Mouse (Mus musculus) forebrain, embryonic 14.5 days (tissue): ENCODE measurements around the gene Sft2d2. TPM values are rescaled to one million over a fixed set of nuclear protein-coding genes. Genes with fewer than 3 reads are reported as not detected.

Experiments used
- ATAC-seq: fragments of 200-750 bp; cut with Nextera tagmentation; 2 replicates; pipeline ENCODE4 v1.8.0; 2017; ENCODE audit warnings: mild to moderate bottlenecking, moderate library complexity
- DNase-seq: peaks from one replicate; pipeline ENCODE4 v3.0.0-alpha.2; 2015; ENCODE audit warnings: low spot score
- H3K27ac ChIP-seq: fragments of 300-500 bp; sonication (generic); 2 replicates; pipeline ENCODE4 v1.5.1; 2014; ENCODE audit warnings: low read depth, mild to moderate bottlenecking, control low read depth, low read length, moderate library complexity
- H3K27me3 ChIP-seq: fragments of 300-500 bp; sonication (generic); replicated peaks from 2 replicates; pipeline ENCODE4 v1.6.1; 2014; ENCODE audit warnings: low read length, control low read depth, mixed read lengths; ENCODE audit not compliant: control insufficient read depth, insufficient read depth
- H3K36me3 ChIP-seq: fragments of 300-500 bp; sonication (generic); 2 replicates; pipeline ENCODE4 v1.6.1; 2014; ENCODE audit warnings: low read length, control low read depth; ENCODE audit not compliant: control insufficient read depth, insufficient read depth
- H3K4me1 ChIP-seq: fragments of 300-500 bp; sonication (generic); 2 replicates; pipeline ENCODE4 v1.6.1; 2014; ENCODE audit warnings: antibody characterized with exemption, low read length, control low read depth; ENCODE audit not compliant: control insufficient read depth, insufficient read depth
- H3K4me2 ChIP-seq: fragments of 300-500 bp; sonication (generic); 2 replicates; pipeline ENCODE4 v1.6.1; 2014; ENCODE audit warnings: mild to moderate bottlenecking, control low read depth, low read length
- H3K4me3 ChIP-seq: fragments of 300-500 bp; sonication (generic); 2 replicates; pipeline ENCODE4 v1.5.1; 2014; ENCODE audit warnings: low read depth, low read length, control low read depth
- H3K9ac ChIP-seq: fragments of 300-500 bp; sonication (generic); 2 replicates; pipeline ENCODE4 v1.6.1; 2014; ENCODE audit warnings: mild to moderate bottlenecking, low read length, control low read depth, moderate library complexity
- H3K9me3 ChIP-seq: fragments of 300-500 bp; sonication (generic); replicated peaks from 2 replicates; pipeline ENCODE4 v1.6.1; 2016; ENCODE audit warnings: low read length, control low read depth, mixed read lengths; ENCODE audit not compliant: control insufficient read depth
- WGBS: fragments of 180-500 bp; shearing (Covaris S2); extraction: QIAGEN DNeasy Blood & Tissue Kit; methylation state at CpG from one replicate; pipeline ENCODE4 v1.1.7; 2014; 5-methylcytosine and 5-hydroxymethylcytosine counted together
- polyA plus RNA-seq: library from polyadenylated mRNA; unstranded; fragments of >200 nt; fragmentation: Nextera tagmentation; extraction: Ambion mirVana; gene quantifications from 2 replicates; pipeline ENCODE4 v1.2.1, GENCODE M21; 2014

Gene Sft2d2
- polyA plus RNA-seq, 1 experiment from 2014 or later, result 7.6 TPM

DNA sequence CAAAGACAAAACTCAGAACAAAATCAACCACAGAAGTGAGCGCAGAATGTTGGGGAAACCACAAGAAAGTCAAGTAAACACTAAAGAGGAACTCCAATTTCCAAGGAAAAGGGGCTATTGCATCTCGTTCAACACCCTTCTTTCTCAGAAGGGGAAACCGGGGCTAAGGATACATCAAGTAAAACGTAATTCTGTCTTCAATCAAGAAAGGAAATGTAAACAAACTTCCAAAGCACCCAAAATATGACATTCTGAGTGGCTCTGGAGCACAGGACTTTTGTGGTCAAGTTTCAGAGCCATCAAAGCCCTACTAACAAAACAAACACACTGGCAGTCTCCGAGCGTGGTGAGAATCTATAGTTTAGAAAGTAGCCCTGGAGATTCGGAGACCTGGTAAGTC, 812 bp downstream of the Sft2d2 start:
- Histone ChIP-seq H3K27me3 (no peaks in the 10 kb centered on the region), H3K4me2 (peak overlapping the region; percentile 93), H3K36me3 (no peaks in the 10 kb centered on the region), H3K27ac (no peak overlapping the region), H3K4me3 (peak overlapping the region; percentile 62), H3K4me1 (peaks cover 8% of the 10 kb centered on the region; the same call in 1 of the 2 replicates), H3K9ac (peak overlapping the region; percentile 56), H3K9me3 (no peaks in the 10 kb centered on the region)
- WGBS, result 20% methylated on average over 7 of the region's 7 CpGs
- ATAC-seq, result no peak
- DNase-seq, result no peak

DNA sequence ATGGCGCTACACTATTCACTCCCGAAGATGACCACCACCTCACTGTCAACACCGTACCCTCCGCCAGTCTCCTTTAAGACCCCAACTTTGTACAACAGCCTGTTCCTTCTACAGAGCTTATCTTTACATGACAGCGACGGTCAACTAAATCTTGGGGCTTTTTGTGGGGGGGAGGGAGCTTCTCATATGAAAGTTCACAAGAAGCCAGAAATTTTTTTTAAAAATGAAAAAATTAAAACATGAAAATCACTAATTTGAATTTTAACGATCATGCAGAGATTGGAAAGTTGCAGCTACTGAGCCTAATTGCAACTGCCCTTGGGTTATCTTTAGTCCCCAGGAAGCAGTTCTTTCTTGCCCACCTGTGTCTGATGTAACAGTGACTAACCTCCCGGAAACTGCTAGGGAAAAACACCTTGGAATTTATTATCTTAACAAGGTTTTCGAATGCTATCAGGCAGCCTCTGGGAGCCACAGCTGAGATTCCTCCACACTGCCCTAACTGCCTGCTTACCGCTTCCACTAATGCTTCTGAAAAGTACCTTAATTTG, 1.4 kb downstream of the Sft2d2 start:
- ATAC-seq, result no peak
- Histone ChIP-seq H3K4me2 (peak overlapping the region; percentile 16; the same call in 1 of the 2 replicates), H3K4me3 (no peak overlapping the region), H3K27me3 (no peaks in the 10 kb centered on the region), H3K27ac (no peak overlapping the region), H3K9me3 (no peaks in the 10 kb centered on the region), H3K4me1 (peaks cover 8% of the 10 kb centered on the region; the same call in 1 of the 2 replicates), H3K36me3 (no peaks in the 10 kb centered on the region), H3K9ac (no peak overlapping the region)
- 79% methylated on average over 10 of the region's 10 CpGs for WGBS
- no peak for DNase-seq

DNA sequence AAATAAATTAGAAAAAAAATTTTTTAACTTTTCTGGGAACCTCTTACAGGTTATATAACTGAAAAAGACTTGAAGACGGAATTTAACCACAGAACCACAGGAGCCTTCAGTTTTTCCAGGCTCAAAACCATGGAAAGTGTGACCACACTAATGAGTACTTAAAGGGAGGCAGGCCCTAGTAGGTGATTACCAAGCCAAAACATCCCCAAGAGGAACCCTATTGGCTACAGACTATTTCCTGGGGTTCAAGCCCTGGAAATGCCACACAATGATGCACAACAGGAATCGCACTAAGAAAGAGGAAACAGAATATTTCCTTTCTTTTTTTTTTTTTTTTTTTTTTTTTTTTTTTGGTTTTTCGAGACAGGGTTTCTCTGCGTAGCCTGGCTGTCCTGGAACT, 2.1 kb downstream of the Sft2d2 start:
- H3K4me1 ChIP-seq, result peaks cover 11% of the 10 kb centered on the region; the same call in 1 of the 2 replicates
- 76% methylated on average over 4 of the region's 4 CpGs for WGBS
- H3K4me3 ChIP-seq, result no peak overlapping the region
- H3K9ac ChIP-seq, result no peak overlapping the region
- ATAC-seq, result no peak
- H3K36me3 ChIP-seq, result no peaks in the 10 kb centered on the region
- H3K9me3 ChIP-seq, result no peaks in the 10 kb centered on the region
- no peak overlapping the region for H3K27ac ChIP-seq
- no peak for DNase-seq
- no peaks in the 10 kb centered on the region for H3K27me3 ChIP-seq
- no peak overlapping the region for H3K4me2 ChIP-seq

DNA sequence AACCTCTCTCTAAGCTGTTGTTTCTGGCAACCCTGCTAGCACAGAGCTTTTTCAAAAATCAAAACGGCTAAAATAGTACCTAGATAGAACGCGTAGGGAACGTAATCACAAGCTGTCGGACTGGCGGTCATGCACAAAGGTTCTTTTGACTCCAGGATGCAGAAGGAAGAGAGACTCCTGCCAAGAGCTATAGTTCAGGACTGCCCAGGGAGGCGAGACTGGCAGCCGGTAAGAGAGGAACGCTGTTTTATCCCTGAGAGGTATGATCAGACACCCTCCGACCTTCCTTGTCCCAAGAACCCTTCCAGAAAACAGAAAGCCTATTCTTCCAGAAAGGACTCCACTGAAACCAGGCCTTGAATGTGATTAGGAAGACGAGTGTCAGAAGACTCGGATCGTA, 2.6 kb downstream of the Sft2d2 start:
- Histone ChIP-seq H3K27ac (no peak overlapping the region), H3K27me3 (no peaks in the 10 kb centered on the region), H3K36me3 (no peaks in the 10 kb centered on the region), H3K4me1 (peaks cover 11% of the 10 kb centered on the region; the same call in 1 of the 2 replicates), H3K9ac (no peak overlapping the region), H3K4me2 (no peak overlapping the region), H3K9me3 (no peaks in the 10 kb centered on the region), H3K4me3 (no peak overlapping the region)
- DNase-seq, result peak; percentile 8
- WGBS, result 40% methylated on average over 13 of the region's 13 CpGs
- ATAC-seq, result no peak

DNA sequence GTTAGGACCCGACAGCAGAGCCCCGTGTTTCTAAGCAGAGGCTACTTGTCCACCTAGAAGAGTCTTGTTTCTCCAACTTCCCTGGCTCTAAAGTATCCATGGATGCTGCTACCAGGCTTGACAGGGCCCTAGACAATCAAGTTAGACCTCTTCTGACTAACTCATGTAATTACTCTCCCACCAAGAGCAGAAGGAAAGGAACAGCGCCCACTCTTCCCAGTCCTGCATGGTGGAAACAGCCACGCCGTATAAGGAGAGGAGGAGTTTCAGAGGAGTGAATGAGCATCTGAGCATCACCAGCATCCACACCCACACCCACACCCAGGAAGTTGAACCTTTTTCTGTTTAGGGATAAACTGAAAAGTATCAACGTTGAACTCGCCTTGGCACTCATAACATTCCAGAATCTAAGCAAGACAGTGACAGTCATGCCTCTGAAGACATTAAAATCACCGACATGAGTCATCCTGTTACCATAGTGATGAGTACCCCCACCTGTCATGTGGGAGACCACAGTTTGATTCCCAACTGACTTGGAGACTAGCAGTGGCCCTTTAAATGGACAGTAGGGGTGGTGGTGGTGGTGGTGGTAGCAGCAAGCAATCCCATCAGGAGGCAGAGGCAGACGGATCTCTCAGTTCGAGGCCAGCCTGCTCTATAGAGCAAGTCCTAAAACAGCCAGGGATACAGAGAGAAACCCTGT, 3.5 kb downstream of the Sft2d2 start:
- WGBS, result 94% methylated on average over 10 of the region's 10 CpGs

DNA sequence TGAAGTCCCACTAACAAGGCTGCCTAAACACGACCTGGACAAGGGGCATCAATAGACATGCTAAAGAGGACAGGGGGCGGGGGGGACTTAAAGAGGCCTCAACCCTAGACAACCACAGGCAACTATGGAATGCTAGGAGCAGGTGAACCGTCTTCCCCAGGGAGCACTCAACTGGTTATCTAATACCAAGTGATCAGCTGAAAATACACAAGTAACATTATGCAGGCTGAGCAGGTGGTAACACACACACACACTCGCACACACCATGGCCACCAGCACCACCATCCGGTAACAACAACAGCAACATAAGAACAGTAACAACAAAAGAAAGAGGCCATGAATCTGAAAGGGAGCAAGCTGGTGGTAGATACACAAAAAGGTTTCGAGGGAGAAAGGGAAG, 4.2 kb downstream of the Sft2d2 start:
- ATAC-seq, result no peak
- WGBS, result 76% methylated on average over 6 of the region's 6 CpGs

More for the DNA sequence above, 3.5 kb downstream of the Sft2d2 start:
- Histone ChIP-seq H3K27me3 (no peaks in the 10 kb centered on the region), H3K9me3 (no peaks in the 10 kb centered on the region), H3K4me1 (peaks cover 11% of the 10 kb centered on the region; the same call in 1 of the 2 replicates), H3K4me2 (no peak overlapping the region), H3K36me3 (no peaks in the 10 kb centered on the region), H3K27ac (no peak overlapping the region), H3K4me3 (no peak overlapping the region), H3K9ac (no peak overlapping the region)
- DNase-seq (no peak), ATAC-seq (no peak)

DNA sequence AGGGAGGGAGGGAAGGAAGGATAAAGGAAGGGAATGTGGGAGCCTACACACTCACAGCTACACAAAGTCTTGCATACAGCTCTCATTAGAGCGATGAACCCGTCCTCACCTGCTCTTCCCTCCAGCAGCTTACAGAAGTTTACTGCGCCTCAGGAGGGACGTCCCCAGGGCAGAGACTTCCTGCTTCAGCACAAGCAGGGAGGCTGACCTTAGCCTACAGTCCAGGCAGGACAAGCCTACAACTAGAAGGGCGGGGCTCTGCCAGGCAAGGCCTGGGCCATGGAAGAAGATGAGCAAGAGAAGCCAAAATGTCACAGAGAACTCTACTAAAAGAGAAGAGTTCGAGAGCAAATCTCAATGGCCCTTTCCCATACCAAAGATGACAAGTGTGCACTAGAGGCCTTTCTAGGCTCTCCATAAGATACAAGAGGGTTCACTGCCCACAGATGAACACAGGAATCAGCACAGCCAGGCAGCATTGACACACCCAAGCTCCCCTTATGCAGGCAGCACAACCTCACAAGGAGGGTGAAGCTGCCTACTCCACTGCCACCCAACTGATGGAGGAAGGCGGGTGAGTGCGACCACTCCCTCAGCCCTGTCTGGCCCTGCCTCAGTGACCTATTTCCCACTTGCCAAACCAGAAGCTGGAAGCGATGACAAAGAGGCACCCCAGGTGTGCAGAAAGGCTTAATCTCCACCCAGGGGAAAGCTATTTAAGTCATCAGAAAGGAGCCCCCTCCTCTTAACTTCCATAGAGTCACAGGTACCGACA, 5.2 kb downstream of the Sft2d2 start:
- Histone ChIP-seq H3K27ac (no peak overlapping the region), H3K36me3 (no peaks in the 10 kb centered on the region), H3K4me3 (no peak overlapping the region), H3K9me3 (no peaks in the 10 kb centered on the region), H3K9ac (no peak overlapping the region), H3K4me1 (peaks cover 8% of the 10 kb centered on the region; the same call in 1 of the 2 replicates), H3K4me2 (no peak overlapping the region), H3K27me3 (no peaks in the 10 kb centered on the region)
- WGBS, result 72% methylated on average over 10 of the region's 10 CpGs
- ATAC-seq, result no peak
- no peak for DNase-seq

More for the DNA sequence above, 4.2 kb downstream of the Sft2d2 start:
- Histone ChIP-seq H3K4me2 (no peak overlapping the region), H3K27me3 (no peaks in the 10 kb centered on the region), H3K9ac (no peak overlapping the region), H3K9me3 (no peaks in the 10 kb centered on the region), H3K4me1 (peaks cover 11% of the 10 kb centered on the region; the same call in 1 of the 2 replicates), H3K27ac (no peak overlapping the region), H3K4me3 (no peak overlapping the region), H3K36me3 (no peaks in the 10 kb centered on the region)
- DNase-seq, result no peak

DNA sequence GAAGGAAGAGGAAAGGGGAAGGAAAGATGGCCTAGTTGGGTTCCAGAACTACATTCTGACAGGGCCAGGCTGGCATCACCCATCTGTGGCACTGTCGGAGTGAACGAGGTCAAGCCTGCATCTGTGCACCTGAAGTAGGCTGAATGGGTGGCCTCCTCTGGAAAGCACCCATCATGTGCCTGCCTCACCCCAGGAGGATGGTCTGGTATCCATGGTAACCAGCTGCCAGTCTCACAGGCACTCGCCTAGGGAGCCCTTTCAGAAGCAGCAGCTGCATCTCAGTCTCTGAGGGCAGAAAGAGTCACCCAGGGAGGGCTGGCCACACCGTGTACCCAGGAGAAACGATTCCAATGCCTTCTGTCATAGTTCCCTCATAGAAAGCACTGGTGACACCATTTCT, 6.9 kb downstream of the Sft2d2 start:
- H3K36me3 ChIP-seq, result no peaks in the 10 kb centered on the region
- H3K4me1 ChIP-seq, result peaks cover 4% of the 10 kb centered on the region; the same call in 1 of the 2 replicates
- peak; percentile 34 for DNase-seq
- 0 out of 2 replicates have a peak overlapping the region, but pooled peaks have one; percentile 44 for H3K27ac ChIP-seq
- no peak overlapping the region for H3K4me2 ChIP-seq
- H3K4me3 ChIP-seq, result no peak overlapping the region
- no peak overlapping the region for H3K9ac ChIP-seq
- no peaks in the 10 kb centered on the region for H3K9me3 ChIP-seq
- H3K27me3 ChIP-seq, result no peaks in the 10 kb centered on the region
- 47% methylated on average over 5 of the region's 5 CpGs for WGBS
- ATAC-seq, result peak; percentile 30; the same call in 1 of the 2 replicates
